Mouse (Mus musculus) E14TG2a.4 (cell line): ENCODE measurements at regions not wholly inside any gene's neighbourhood (a gene's known extent, or its start where the extent isn't known, plus 50 kb on each side); places are given as distances from the start of the nearest gene placed in this dataset.

Experiments used
- CTCF ChIP-seq: conservative IDR thresholded peaks from 2 replicates; pipeline ENCODE4 v1.5.1; 2014; ENCODE audit warnings: low read length
- NANOG ChIP-seq: IDR thresholded peaks from 2 replicates; pipeline ENCODE4 v1.6.1; 2014; ENCODE audit warnings: borderline replicate concordance, low read length, mixed read lengths
- POU5F1 ChIP-seq: IDR thresholded peaks from 2 replicates; pipeline ENCODE4 v1.6.1; 2014; ENCODE audit warnings: low read length, borderline replicate concordance

GRCm38 (mm10) chr1:35213875-35214274 lies 364.1 kb downstream of the Plekhb2 start:
- TF ChIP-seq CTCF, result no peak
- no peak for TF ChIP-seq NANOG
- TF ChIP-seq POU5F1, result no peak
